Mouse (Mus musculus): ENCODE data around the gene Golgb1. TPM values are rescaled to one million over a fixed set of nuclear protein-coding genes. Genes with fewer than 3 reads are reported as not detected.

The Golgb1 gene
- polyA plus RNA-seq, 1 experiment from 2014 or later: 83.7 TPM

GRCm38 (mm10) chr16:36921067-36921613, 46.2 kb downstream of the Golgb1 start:
- Histone ChIP-seq H3K4me2 (no peak overlapping the region), H3K27me3 (no peaks in the 10 kb centered on the region), H3K9me3 (no peaks in the 10 kb centered on the region), H3K4me1 (replicated peaks) (no peaks in the 10 kb centered on the region), H3K9ac (no peak overlapping the region), H3K36me3 (peaks cover 51% of the 10 kb centered on the region), H3K27ac (replicated peaks) (no peak overlapping the region), H3K4me3 (no peak overlapping the region)
- no peak for ATAC-seq (ENCODE audit: low FRiP score, low read depth)
- WGBS: 96% methylated on average over 8 of the region's 8 CpGs

GRCm38 (mm10) chr16:36921980-36922379, 47.0 kb downstream of the Golgb1 start:
- WGBS: 93% methylated on average over 6 of the region's 6 CpGs
- no peaks in the 10 kb centered on the region for H3K4me1 ChIP-seq (replicated peaks)
- H3K4me2 ChIP-seq: no peak overlapping the region
- no peak overlapping the region for H3K9ac ChIP-seq
- no peak overlapping the region for H3K27ac ChIP-seq (replicated peaks)
- no peak for ATAC-seq (ENCODE audit: low FRiP score, low read depth)
- H3K36me3 ChIP-seq: peaks cover 53% of the 10 kb centered on the region
- H3K27me3 ChIP-seq: no peaks in the 10 kb centered on the region
- H3K4me3 ChIP-seq: no peak overlapping the region
- no peaks in the 10 kb centered on the region for H3K9me3 ChIP-seq

GRCm38 (mm10) chr16:36924312-36924711, 49.4 kb downstream of the Golgb1 start:
- Histone ChIP-seq H3K27ac (replicated peaks) (no peak overlapping the region), H3K36me3 (peaks cover 45% of the 10 kb centered on the region), H3K27me3 (no peaks in the 10 kb centered on the region), H3K4me2 (no peak overlapping the region), H3K9ac (no peak overlapping the region), H3K4me1 (replicated peaks) (no peaks in the 10 kb centered on the region), H3K4me3 (no peak overlapping the region), H3K9me3 (no peaks in the 10 kb centered on the region)
- WGBS: 94% methylated on average over 8 of the region's 8 CpGs
- ATAC-seq (ENCODE audit: low FRiP score, low read depth): no peak

- no peak overlapping the region for H3K9ac ChIP-seq
- H3K36me3 ChIP-seq: peaks cover 45% of the 10 kb centered on the region
- H3K27me3 ChIP-seq: no peaks in the 10 kb centered on the region
- no peaks in the 10 kb centered on the region for H3K9me3 ChIP-seq
- H3K27ac ChIP-seq (replicated peaks): no peak overlapping the region
- H3K4me1 ChIP-seq (replicated peaks): no peaks in the 10 kb centered on the region
- no peak for ATAC-seq (ENCODE audit: low FRiP score, low read depth)
- no peak overlapping the region for H3K4me2 ChIP-seq
- 93% methylated on average over 6 of the region's 6 CpGs for WGBS
- H3K4me3 ChIP-seq: no peak overlapping the region
Observed at GRCm38 (mm10) chr16:36925351-36925750, 50.4 kb downstream of the Golgb1 start.

GRCm38 (mm10) chr16:36925797-36926196, 50.9 kb downstream of the Golgb1 start:
- no peaks in the 10 kb centered on the region for H3K4me1 ChIP-seq (replicated peaks)
- H3K9ac ChIP-seq: no peak overlapping the region
- no peak for ATAC-seq (ENCODE audit: low FRiP score, low read depth)
- no peak overlapping the region for H3K4me3 ChIP-seq
- no peak overlapping the region for H3K4me2 ChIP-seq
- H3K36me3 ChIP-seq: peaks cover 49% of the 10 kb centered on the region
- WGBS: 93% methylated on average over 6 of the region's 6 CpGs
- no peaks in the 10 kb centered on the region for H3K9me3 ChIP-seq
- no peak overlapping the region for H3K27ac ChIP-seq (replicated peaks)
- H3K27me3 ChIP-seq: no peaks in the 10 kb centered on the region

GRCm38 (mm10) chr16:36926514-36927447, 51.8 kb downstream of the Golgb1 start:
- no peak overlapping the region for H3K9ac ChIP-seq
- ATAC-seq (ENCODE audit: low FRiP score, low read depth): no peak
- 97% methylated on average over 10 of the region's 10 CpGs for WGBS
- H3K9me3 ChIP-seq: no peaks in the 10 kb centered on the region
- no peaks in the 10 kb centered on the region for H3K4me1 ChIP-seq (replicated peaks)
- H3K27ac ChIP-seq (replicated peaks): no peak overlapping the region
- no peaks in the 10 kb centered on the region for H3K27me3 ChIP-seq
- no peak overlapping the region for H3K4me3 ChIP-seq
- H3K36me3 ChIP-seq: peaks cover 58% of the 10 kb centered on the region
- no peak overlapping the region for H3K4me2 ChIP-seq

GRCm38 (mm10) chr16:36927495-36928105, 52.7 kb downstream of the Golgb1 start:
- H3K9ac ChIP-seq: no peak overlapping the region
- no peaks in the 10 kb centered on the region for H3K27me3 ChIP-seq
- no peak overlapping the region for H3K27ac ChIP-seq (replicated peaks)
- H3K9me3 ChIP-seq: no peaks in the 10 kb centered on the region
- H3K4me1 ChIP-seq (replicated peaks): no peaks in the 10 kb centered on the region
- no peak overlapping the region for H3K4me3 ChIP-seq
- peaks cover 66% of the 10 kb centered on the region for H3K36me3 ChIP-seq
- no peak for ATAC-seq (ENCODE audit: low FRiP score, low read depth)
- no peak overlapping the region for H3K4me2 ChIP-seq
- 90% methylated on average over 10 of the region's 10 CpGs for WGBS

- no peak for ATAC-seq (ENCODE audit: low FRiP score, low read depth)
- H3K9me3 ChIP-seq: no peaks in the 10 kb centered on the region
- WGBS: 94% methylated on average over 8 of the region's 8 CpGs
Observed at GRCm38 (mm10) chr16:36928106-36928500, 53.2 kb downstream of the Golgb1 start.

GRCm38 (mm10) chr16:36929216-36929615, 54.3 kb downstream of the Golgb1 start:
- Histone ChIP-seq H3K4me1 (replicated peaks) (no peaks in the 10 kb centered on the region), H3K27me3 (no peaks in the 10 kb centered on the region), H3K9me3 (no peaks in the 10 kb centered on the region), H3K36me3 (peaks cover 74% of the 10 kb centered on the region), H3K27ac (replicated peaks) (no peak overlapping the region), H3K9ac (no peak overlapping the region), H3K4me3 (no peak overlapping the region), H3K4me2 (no peak overlapping the region)
- no peak for ATAC-seq (ENCODE audit: low FRiP score, low read depth)
- WGBS: 95% methylated on average over 7 of the region's 7 CpGs

More at GRCm38 (mm10) chr16:36928106-36928500, 53.2 kb downstream of the Golgb1 start:
- H3K36me3 ChIP-seq: peaks cover 71% of the 10 kb centered on the region
- no peaks in the 10 kb centered on the region for H3K4me1 ChIP-seq (replicated peaks)
- H3K27ac ChIP-seq (replicated peaks): no peak overlapping the region
- no peak overlapping the region for H3K4me2 ChIP-seq
- no peaks in the 10 kb centered on the region for H3K27me3 ChIP-seq
- H3K9ac ChIP-seq: no peak overlapping the region
- no peak overlapping the region for H3K4me3 ChIP-seq

- peaks cover 66% of the 10 kb centered on the region for H3K36me3 ChIP-seq
- WGBS: 90% methylated on average over 11 of the region's 11 CpGs
Observed at GRCm38 (mm10) chr16:36930231-36931136, 55.5 kb downstream of the Golgb1 start.

GRCm38 (mm10) chr16:36931381-36931780, 56.4 kb downstream of the Golgb1 start:
- no peak for ATAC-seq (ENCODE audit: low FRiP score, low read depth)

More at GRCm38 (mm10) chr16:36930231-36931136, 55.5 kb downstream of the Golgb1 start:
- no peaks in the 10 kb centered on the region for H3K9me3 ChIP-seq
- no peak for ATAC-seq (ENCODE audit: low FRiP score, low read depth)
- H3K4me3 ChIP-seq: no peak overlapping the region
- H3K27ac ChIP-seq (replicated peaks): no peak overlapping the region
- no peak overlapping the region for H3K4me2 ChIP-seq
- H3K4me1 ChIP-seq (replicated peaks): no peaks in the 10 kb centered on the region
- no peak overlapping the region for H3K9ac ChIP-seq
- no peaks in the 10 kb centered on the region for H3K27me3 ChIP-seq

More at GRCm38 (mm10) chr16:36931381-36931780, 56.4 kb downstream of the Golgb1 start:
- no peak overlapping the region for H3K4me2 ChIP-seq
- no peak overlapping the region for H3K27ac ChIP-seq (replicated peaks)
- H3K36me3 ChIP-seq: peaks cover 57% of the 10 kb centered on the region
- no peaks in the 10 kb centered on the region for H3K27me3 ChIP-seq
- no peaks in the 10 kb centered on the region for H3K4me1 ChIP-seq (replicated peaks)
- H3K4me3 ChIP-seq: no peak overlapping the region
- no peak overlapping the region for H3K9ac ChIP-seq
- 97% methylated on average over 10 of the region's 10 CpGs for WGBS
- H3K9me3 ChIP-seq: no peaks in the 10 kb centered on the region
